Mouse (Mus musculus) hindbrain, embryonic 13.5 days (tissue): ENCODE measurements around the gene Jag2. TPM values are rescaled to one million over a fixed set of nuclear protein-coding genes. Genes with fewer than 3 reads are reported as not detected.

Source experiments
- ATAC-seq: fragments of 200-750 bp; cut with Nextera tagmentation; 2 replicates; pipeline ENCODE4 v1.8.0; 2017; ENCODE audit warnings: moderate TSS enrichment; ENCODE audit not compliant: low FRiP score
- H3K27ac ChIP-seq: fragments of 300-500 bp; sonication (generic); 2 replicates; pipeline ENCODE4 v1.5.1; 2015; ENCODE audit warnings: inconsistent platforms, mild to moderate bottlenecking, moderate library complexity
- H3K27me3 ChIP-seq: fragments of 300-500 bp; sonication (generic); 2 replicates; pipeline ENCODE4 v1.6.1; 2015; ENCODE audit warnings: mild to moderate bottlenecking, inconsistent platforms
- H3K36me3 ChIP-seq: fragments of 300-500 bp; sonication (generic); 2 replicates; pipeline ENCODE4 v1.6.1; 2015; ENCODE audit warnings: mild to moderate bottlenecking, inconsistent platforms
- H3K4me1 ChIP-seq: fragments of 300-500 bp; sonication (generic); replicated peaks from 2 replicates; pipeline ENCODE4 v1.6.1; 2015; ENCODE audit warnings: inconsistent platforms
- H3K4me2 ChIP-seq: fragments of 300-500 bp; sonication (generic); 2 replicates; pipeline ENCODE4 v1.6.1; 2015; ENCODE audit warnings: inconsistent platforms, mild to moderate bottlenecking, moderate library complexity
- H3K4me3 ChIP-seq: fragments of 300-500 bp; sonication (generic); 2 replicates; pipeline ENCODE4 v1.5.1; 2015; ENCODE audit warnings: mild to moderate bottlenecking, inconsistent platforms
- H3K9ac ChIP-seq: fragments of 300-500 bp; sonication (generic); 2 replicates; pipeline ENCODE4 v1.6.1; 2015; ENCODE audit warnings: mild to moderate bottlenecking, inconsistent platforms
- H3K9me3 ChIP-seq: fragments of 300-500 bp; sonication (generic); 2 replicates; pipeline ENCODE4 v1.6.1; 2016; ENCODE audit warnings: inconsistent platforms
- WGBS: fragments of 180-500 bp; shearing (Covaris S2); methylation state at CpG from one replicate; pipeline ENCODE4 v1.1.7; 2015; 5-methylcytosine and 5-hydroxymethylcytosine counted together
- polyA plus RNA-seq: library from polyadenylated mRNA; unstranded; fragments of >200 nt; fragmentation: Nextera tagmentation; extraction: Ambion mirVana; gene quantifications from 2 replicates; pipeline ENCODE4 v1.2.1, GENCODE M21; 2015

Jag2 gene
- 8.4 and 10.7 TPM in 2 replicates for polyA plus RNA-seq

DNA sequence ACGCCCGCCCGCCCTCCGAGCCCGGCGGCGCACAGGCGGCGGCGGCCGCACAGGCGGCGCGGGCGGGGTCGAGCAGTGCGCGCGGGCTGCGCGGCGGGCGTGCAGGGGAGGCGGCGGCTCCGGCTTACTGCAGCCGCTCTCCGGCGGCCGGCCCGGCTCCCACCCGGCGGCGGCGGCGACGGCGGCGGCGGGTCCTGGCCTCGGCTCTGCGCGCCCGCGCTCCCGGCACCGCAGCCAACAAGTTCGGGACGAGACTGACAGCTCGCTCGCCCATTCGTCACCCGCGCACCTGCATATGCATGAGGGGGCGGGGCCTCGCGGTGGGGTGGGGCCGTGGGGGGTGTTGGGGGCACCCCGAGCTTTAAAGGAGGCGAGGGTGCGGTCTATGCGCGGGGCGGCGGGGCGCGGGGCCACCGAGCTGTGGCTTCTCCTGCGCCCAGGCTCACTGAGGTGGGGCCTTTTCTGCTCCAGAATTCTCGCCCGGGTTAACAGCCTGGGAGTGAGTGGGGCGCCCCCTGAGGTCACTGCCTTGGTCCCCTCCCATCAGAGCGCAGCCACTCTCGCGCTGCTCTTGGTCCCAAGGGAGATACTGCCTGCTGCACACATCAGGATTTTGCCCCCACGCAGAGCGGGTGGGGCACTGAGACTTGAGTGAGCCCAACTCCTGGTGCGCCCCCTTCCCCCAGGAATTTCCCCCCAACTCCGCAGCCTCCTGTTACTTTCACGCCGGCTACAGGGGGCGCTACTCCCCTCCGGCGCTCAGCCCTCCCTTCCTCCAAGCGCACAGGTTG, at the start of gene Jag2:
Jag2 (minus strand) TSS at position 215 of the 791 bp plus-strand sequence.
- WGBS = under 1% methylated on average over 51 of the region's 85 CpGs
- H3K27me3 ChIP-seq = peaks cover 59% of the 10 kb centered on the region
- H3K9ac ChIP-seq = peak within 1 kb of the TSS; percentile 89
- peak; percentile 55 for ATAC-seq
- H3K4me2 ChIP-seq = peak within 1 kb of the TSS; percentile 64
- H3K9me3 ChIP-seq = no peaks in the 10 kb centered on the region
- peak within 1 kb of the TSS; percentile 93 for H3K27ac ChIP-seq
- peaks cover 48% of the 10 kb centered on the region for H3K4me1 ChIP-seq
- no peaks in the 10 kb centered on the region for H3K36me3 ChIP-seq
- H3K4me3 ChIP-seq = peak within 1 kb of the TSS; percentile 72

DNA sequence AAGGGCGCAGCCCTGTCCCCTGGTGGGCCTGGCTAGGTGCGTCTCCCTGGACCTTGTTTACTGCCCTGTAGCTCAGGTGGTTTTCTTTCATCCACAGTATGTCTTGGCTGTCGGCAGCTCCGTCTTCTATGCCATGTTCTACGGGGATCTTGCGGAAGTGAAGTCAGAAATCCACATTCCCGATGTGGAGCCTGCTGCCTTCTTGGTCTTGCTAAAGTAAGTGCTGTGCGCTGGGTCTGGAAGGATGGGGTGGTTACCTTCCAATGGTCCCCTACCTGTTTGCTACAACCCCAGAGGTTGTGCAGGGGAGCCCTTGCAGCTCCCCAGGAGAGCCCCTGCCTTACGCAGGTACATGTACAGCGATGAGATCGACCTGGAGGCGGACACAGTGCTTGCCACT, 47.6 kb upstream of the Jag2 start:
- peaks cover 23% of the 10 kb centered on the region for H3K4me1 ChIP-seq
- no peaks in the 10 kb centered on the region for H3K9me3 ChIP-seq
- 42% methylated on average over 12 of the region's 12 CpGs for WGBS
- no peaks in the 10 kb centered on the region for H3K27me3 ChIP-seq
- H3K27ac ChIP-seq = peak overlapping the region; percentile 95
- ATAC-seq = no peak
- peaks cover 69% of the 10 kb centered on the region for H3K36me3 ChIP-seq
- peak overlapping the region; percentile 92 for H3K4me2 ChIP-seq
- peak overlapping the region; percentile 92 for H3K9ac ChIP-seq
- peak overlapping the region; percentile 70 for H3K4me3 ChIP-seq

DNA sequence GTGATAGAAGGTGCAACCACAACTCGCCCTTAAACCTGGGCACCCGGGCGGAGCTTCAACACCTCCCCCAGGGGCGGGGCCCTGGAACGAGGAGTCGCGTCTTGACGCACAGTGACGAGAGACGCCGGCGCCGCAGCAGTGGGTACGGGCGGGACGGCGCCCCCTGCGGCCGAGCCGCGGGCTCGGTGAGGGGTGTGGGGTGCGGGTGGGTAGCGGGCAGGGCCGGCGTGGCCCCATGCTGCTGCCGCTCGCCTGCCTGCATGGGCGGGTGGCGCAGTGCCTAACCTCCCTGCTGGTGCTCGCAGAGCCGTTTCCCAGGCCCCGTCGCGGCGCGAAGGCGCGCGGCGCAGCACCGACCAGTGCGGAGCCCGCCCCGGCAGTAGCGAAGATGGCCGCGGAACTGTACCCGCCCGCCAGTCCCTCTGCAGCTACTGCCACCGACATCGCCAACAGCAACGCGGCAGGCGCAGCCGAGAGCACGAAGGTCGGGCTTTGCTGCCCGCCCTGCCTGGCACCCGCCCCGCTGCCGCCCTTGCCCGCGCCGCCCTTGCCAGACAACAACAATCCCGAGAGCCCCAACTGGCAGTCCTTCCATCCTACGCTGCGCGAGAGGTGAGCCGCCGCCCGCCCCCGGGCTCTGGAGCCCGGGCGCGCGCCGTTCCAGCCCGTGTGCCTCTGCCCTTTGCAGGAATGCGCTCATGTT, 46.9 kb upstream of the Jag2 start, which contains the start of gene Btbd6:
Btbd6 (plus strand) TSS at position 112 of the 703 bp plus-strand sequence.
- peaks cover 69% of the 10 kb centered on the region for H3K36me3 ChIP-seq
- ATAC-seq = peak; percentile 96
- peak within 1 kb of the TSS; percentile 92 for H3K4me2 ChIP-seq
- H3K27me3 ChIP-seq = no peaks in the 10 kb centered on the region
- peak within 1 kb of the TSS; percentile 92 for H3K9ac ChIP-seq
- WGBS = 2% methylated on average over 78 of the region's 80 CpGs
- no peaks in the 10 kb centered on the region for H3K9me3 ChIP-seq
- peaks cover 23% of the 10 kb centered on the region for H3K4me1 ChIP-seq
- H3K27ac ChIP-seq = peak within 1 kb of the TSS; percentile 95
- H3K4me3 ChIP-seq = peak within 1 kb of the TSS; percentile 70

DNA sequence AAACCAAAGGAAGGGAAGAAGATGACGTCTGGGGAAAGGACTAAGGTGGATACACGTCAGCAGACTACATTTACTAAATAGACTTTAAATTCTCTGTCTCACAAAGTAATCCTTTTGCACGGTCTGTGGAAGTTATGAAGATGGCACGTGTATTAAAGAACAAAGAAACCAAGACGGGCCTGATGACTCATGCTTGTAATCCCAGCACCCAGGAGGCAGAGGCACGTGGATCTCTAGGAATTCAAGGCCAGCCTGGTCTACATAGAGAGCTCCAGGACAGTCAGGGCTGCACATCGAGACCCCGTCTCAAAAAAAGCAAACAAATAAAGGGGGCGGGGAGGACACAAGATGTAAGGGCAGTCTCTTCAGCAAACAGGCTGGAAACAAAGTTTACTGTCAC, 45.2 kb upstream of the Jag2 start:
- no peak overlapping the region for H3K4me2 ChIP-seq
- H3K4me1 ChIP-seq = peaks cover 23% of the 10 kb centered on the region
- H3K36me3 ChIP-seq = peaks cover 70% of the 10 kb centered on the region
- H3K27ac ChIP-seq = no peak overlapping the region
- H3K4me3 ChIP-seq = no peak overlapping the region
- H3K9me3 ChIP-seq = no peaks in the 10 kb centered on the region
- WGBS = 96% methylated on average over 9 of the region's 9 CpGs
- ATAC-seq = no peak
- no peak overlapping the region for H3K9ac ChIP-seq
- no peaks in the 10 kb centered on the region for H3K27me3 ChIP-seq

DNA sequence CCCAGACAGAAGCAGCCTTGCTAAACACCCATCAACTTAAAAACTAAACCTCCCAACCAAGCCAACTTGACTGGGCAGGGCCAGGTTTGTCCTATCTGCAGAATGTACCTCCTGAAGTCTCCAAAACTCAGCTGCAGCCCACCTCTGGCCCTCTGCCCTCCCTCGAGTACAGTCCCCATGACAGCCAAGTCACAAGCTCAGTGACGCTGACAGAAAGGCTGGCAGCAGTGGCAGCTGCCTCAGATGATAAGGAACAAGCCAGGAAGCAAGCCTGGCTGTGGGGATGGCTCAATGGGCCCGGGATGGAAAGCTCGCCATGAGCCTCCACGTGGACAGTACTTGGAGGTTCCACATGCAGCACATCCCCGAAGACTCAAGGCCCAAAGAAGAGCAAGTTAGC, 40.0 kb upstream of the Jag2 start:
- no peak overlapping the region for H3K4me2 ChIP-seq
- WGBS = 94% methylated on average over 6 of the region's 6 CpGs

DNA sequence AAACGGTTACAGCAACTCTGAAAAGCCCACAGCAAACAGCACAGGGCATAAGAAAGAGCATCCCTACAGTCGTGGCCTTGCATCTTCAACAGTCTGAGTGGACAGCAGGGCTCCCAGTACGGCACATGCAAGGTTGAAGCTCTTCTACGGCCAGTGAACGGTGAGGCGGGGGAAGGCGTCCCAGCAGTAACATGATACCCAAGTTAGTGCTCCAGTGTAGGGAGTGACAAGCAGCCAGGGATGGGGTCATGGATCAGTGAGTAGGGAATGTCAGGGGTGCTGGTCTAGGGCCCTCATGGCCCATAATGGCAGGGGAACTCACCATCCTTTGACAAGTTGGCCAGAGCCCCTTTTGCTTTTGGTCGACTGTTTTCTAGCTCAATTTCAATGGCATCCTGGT, 39.4 kb upstream of the Jag2 start:
- H3K4me3 ChIP-seq = no peak overlapping the region
- WGBS = 74% methylated on average over 8 of the region's 8 CpGs
- H3K27me3 ChIP-seq = no peaks in the 10 kb centered on the region
- ATAC-seq = no peak
- H3K9ac ChIP-seq = no peak overlapping the region
- H3K9me3 ChIP-seq = no peaks in the 10 kb centered on the region
- H3K27ac ChIP-seq = no peak overlapping the region
- H3K4me1 ChIP-seq = no peaks in the 10 kb centered on the region
- peaks cover 99% of the 10 kb centered on the region for H3K36me3 ChIP-seq
- H3K4me2 ChIP-seq = no peak overlapping the region

More for the DNA sequence above, 40.0 kb upstream of the Jag2 start:
- H3K27me3 ChIP-seq = no peaks in the 10 kb centered on the region
- no peaks in the 10 kb centered on the region for H3K9me3 ChIP-seq
- H3K27ac ChIP-seq = no peak overlapping the region
- ATAC-seq = no peak
- H3K36me3 ChIP-seq = peaks cover 98% of the 10 kb centered on the region
- H3K4me3 ChIP-seq = no peak overlapping the region
- no peak overlapping the region for H3K9ac ChIP-seq
- H3K4me1 ChIP-seq = no peaks in the 10 kb centered on the region

DNA sequence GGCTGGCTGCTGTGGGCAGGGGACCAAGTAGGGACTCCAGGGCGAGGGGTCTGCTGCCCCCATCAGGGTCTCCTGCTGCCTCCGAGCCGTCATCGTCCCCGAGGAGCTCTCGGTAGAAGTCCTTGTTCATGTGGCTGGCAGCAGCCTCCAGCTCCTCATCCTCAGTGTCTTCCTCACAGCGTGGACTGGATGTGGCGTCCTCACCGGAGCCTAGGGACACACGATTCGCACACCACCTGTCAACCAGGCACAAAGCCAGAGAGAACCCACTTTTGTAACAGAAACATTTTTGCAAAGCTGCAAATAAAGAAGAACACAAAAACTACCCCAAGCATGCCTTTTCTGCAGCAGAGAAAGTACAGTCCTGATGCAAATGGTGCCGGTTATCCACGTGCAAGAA, 36.2 kb upstream of the Jag2 start:
- no peak for ATAC-seq
- Histone ChIP-seq H3K4me1 (no peaks in the 10 kb centered on the region), H3K4me2 (no peak overlapping the region), H3K27me3 (no peaks in the 10 kb centered on the region), H3K36me3 (peaks cover 99% of the 10 kb centered on the region), H3K4me3 (no peak overlapping the region), H3K27ac (no peak overlapping the region), H3K9ac (no peak overlapping the region), H3K9me3 (no peaks in the 10 kb centered on the region)
- WGBS = 94% methylated on average over 13 of the region's 13 CpGs

DNA sequence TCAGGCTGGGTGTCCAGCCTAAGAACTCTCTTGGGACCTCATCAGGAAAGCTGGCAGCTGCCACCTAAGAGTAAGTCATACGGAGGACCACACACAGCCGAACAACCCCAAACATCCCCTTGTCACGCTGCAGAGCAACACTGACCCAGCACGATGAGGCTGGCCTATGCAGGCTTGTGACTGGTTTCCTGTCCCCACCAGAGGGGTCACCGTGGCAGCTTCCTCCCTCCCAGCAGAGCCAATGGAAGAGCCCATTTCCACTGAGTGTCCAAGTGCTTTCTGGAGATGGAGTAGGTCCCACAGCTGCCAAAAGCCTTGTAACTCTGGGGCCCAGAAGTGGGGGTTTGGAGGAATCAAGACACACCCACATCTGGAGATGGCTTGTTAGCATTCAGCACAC, 32.3 kb upstream of the Jag2 start:
- ATAC-seq = no peak
- no peaks in the 10 kb centered on the region for H3K4me1 ChIP-seq
- no peak overlapping the region for H3K4me3 ChIP-seq
- H3K4me2 ChIP-seq = no peak overlapping the region
- H3K27me3 ChIP-seq = no peaks in the 10 kb centered on the region
- H3K27ac ChIP-seq = peak overlapping the region; percentile 35; the same call in 1 of the 2 replicates
- peak overlapping the region; percentile 39; the same call in 1 of the 2 replicates for H3K9ac ChIP-seq
- H3K36me3 ChIP-seq = peaks cover 87% of the 10 kb centered on the region
- WGBS = 65% methylated on average over 5 of the region's 5 CpGs
- no peaks in the 10 kb centered on the region for H3K9me3 ChIP-seq

DNA sequence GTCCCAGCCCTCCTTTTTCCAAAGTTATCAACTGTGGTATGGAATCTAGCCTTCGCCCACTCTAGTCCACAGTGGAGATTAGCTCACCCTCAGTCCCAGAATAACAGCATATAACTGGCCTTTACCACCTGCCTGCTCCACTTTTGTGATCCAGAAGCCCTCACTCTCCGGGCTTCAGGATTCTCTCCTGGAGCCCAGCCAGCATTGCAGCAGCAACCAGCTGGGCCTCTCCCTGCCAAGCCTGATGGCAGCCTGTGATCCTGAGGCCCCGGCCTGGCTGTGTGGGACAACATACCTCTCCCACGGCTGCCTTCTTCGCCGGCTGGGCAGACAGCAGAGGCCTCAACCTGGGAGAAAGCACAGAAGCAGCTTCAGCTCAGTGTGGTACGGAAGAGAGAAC, 31.9 kb upstream of the Jag2 start:
- 80% methylated on average over 7 of the region's 7 CpGs for WGBS
- H3K27me3 ChIP-seq = no peaks in the 10 kb centered on the region
- no peak for ATAC-seq
- H3K4me1 ChIP-seq = no peaks in the 10 kb centered on the region
- H3K36me3 ChIP-seq = peaks cover 87% of the 10 kb centered on the region
- H3K9me3 ChIP-seq = no peaks in the 10 kb centered on the region
- peak overlapping the region; percentile 35; the same call in 1 of the 2 replicates for H3K27ac ChIP-seq
- H3K4me3 ChIP-seq = no peak overlapping the region
- H3K9ac ChIP-seq = peak overlapping the region; percentile 39; the same call in 1 of the 2 replicates
- no peak overlapping the region for H3K4me2 ChIP-seq

DNA sequence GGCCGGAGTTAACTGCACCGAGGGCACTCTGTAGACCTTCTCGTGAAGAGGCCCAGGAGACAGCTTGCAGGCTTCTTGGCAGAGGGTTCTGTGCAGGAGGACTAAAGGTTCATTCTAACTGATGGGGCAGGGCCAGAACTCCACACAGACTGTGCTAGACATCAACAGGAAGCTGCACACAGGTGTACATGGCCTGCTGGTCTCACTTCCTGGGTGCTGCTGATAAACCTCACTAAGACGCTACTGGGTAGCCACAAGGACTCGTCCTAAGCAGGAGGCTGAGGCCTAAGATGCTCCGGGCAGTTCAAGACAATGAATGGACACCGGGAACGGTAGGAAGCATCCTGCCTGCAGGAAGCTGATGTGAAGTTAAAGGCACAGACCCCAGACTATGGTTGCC, 29.8 kb upstream of the Jag2 start:
- no peak overlapping the region for H3K27ac ChIP-seq
- WGBS = 87% methylated on average over 8 of the region's 8 CpGs
- peaks cover 69% of the 10 kb centered on the region for H3K36me3 ChIP-seq
- H3K4me2 ChIP-seq = no peak overlapping the region
- no peak overlapping the region for H3K9ac ChIP-seq
- H3K27me3 ChIP-seq = no peaks in the 10 kb centered on the region
- H3K4me3 ChIP-seq = no peak overlapping the region
- no peak for ATAC-seq
- no peaks in the 10 kb centered on the region for H3K4me1 ChIP-seq
- H3K9me3 ChIP-seq = no peaks in the 10 kb centered on the region

DNA sequence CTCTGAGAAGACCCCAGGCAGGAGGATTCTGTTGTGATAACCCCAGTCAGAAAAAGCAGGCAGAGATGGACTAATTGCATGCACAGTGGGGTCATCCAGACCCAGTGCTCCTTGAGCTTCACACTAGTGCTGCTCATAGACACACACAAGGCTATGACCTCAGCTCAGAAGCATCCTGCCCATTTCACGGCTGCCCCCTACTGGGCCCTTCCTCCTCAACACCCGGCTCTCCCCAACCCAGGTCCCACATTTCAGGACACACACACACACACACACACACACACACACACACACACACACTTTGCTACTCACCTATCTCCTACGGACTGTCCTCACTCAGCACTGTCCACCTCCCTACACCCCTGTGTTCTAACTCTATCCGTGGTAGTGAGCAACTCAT, 28.7 kb upstream of the Jag2 start:
- H3K9ac ChIP-seq = no peak overlapping the region
- H3K27me3 ChIP-seq = no peaks in the 10 kb centered on the region
- no peaks in the 10 kb centered on the region for H3K4me1 ChIP-seq
- no peak overlapping the region for H3K4me2 ChIP-seq
- peaks cover 58% of the 10 kb centered on the region for H3K36me3 ChIP-seq
- WGBS = 44% methylated on average over 3 of the region's 4 CpGs
- H3K9me3 ChIP-seq = no peaks in the 10 kb centered on the region
- no peak for ATAC-seq
- H3K27ac ChIP-seq = no peak overlapping the region
- H3K4me3 ChIP-seq = no peak overlapping the region

DNA sequence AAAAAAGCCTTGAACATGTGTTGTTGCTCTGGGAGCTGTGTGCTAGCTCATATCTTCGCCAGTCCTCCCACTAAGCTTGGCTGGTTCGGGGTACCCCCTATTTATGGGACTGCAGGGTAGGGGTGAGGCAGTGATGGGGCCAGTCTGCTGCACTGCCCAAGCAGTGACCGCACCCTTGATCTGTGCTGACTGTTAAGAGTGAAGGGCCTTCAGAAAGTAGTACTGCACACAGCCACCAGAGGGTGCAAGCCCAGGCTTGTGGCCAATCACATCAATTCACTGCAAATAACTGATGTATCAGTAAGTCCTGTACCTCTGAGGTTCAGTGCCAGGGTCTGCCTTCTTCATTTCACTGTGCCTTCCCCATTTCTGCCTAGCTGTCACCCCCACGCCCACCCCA, 26.2 kb upstream of the Jag2 start:
- no peak for ATAC-seq
- WGBS = 36% methylated on average over 4 of the region's 4 CpGs

More for the DNA sequence above, 26.2 kb upstream of the Jag2 start:
- no peak overlapping the region for H3K9ac ChIP-seq
- H3K4me1 ChIP-seq = peaks cover 12% of the 10 kb centered on the region
- no peak overlapping the region for H3K27ac ChIP-seq
- no peak overlapping the region for H3K4me3 ChIP-seq
- H3K36me3 ChIP-seq = peaks cover 33% of the 10 kb centered on the region
- H3K4me2 ChIP-seq = no peak overlapping the region
- no peaks in the 10 kb centered on the region for H3K9me3 ChIP-seq
- no peaks in the 10 kb centered on the region for H3K27me3 ChIP-seq
